Mouse (Mus musculus) splenic B cell, adult 2 months (primary cell): ENCODE data around the gene 4833427G06Rik.

Experiments used
- DNase-seq: peaks from one replicate; pipeline ENCODE4 v3.0.0-alpha.2; 2011; ENCODE audit warnings: low read depth, low spot score
- H3K27me3 ChIP-seq: 2 replicates; pipeline ENCODE4 v1.6.1; 2012; ENCODE audit warnings: mild to moderate bottlenecking, low read length, moderate library complexity, mixed read lengths; ENCODE audit not compliant: control insufficient read depth, poor library complexity, insufficient read depth, severe bottlenecking
- H3K36me3 ChIP-seq: 2 replicates; pipeline ENCODE4 v1.6.1; 2012; ENCODE audit warnings: mild to moderate bottlenecking, low read length, moderate library complexity, mixed read lengths; ENCODE audit not compliant: control insufficient read depth, poor library complexity, insufficient read depth, severe bottlenecking

The 4833427G06Rik gene

GRCm38 (mm10) chr9:51041491-51041980, 60.3 kb downstream of the 4833427G06Rik start:
- DNase-seq, result no peak
- H3K36me3 ChIP-seq, result no peaks in the 10 kb centered on the region
- no peaks in the 10 kb centered on the region; the same call in 1 of the 2 replicates for H3K27me3 ChIP-seq

GRCm38 (mm10) chr9:51032785-51033529, 68.9 kb downstream of the 4833427G06Rik start:
- no peak for DNase-seq
- H3K27me3 ChIP-seq, result no peaks in the 10 kb centered on the region
- H3K36me3 ChIP-seq, result no peaks in the 10 kb centered on the region

- H3K27me3 ChIP-seq, result no peaks in the 10 kb centered on the region
- no peaks in the 10 kb centered on the region for H3K36me3 ChIP-seq
- no peak for DNase-seq
Observed at GRCm38 (mm10) chr9:51032291-51032690, 69.6 kb downstream of the 4833427G06Rik start.

GRCm38 (mm10) chr9:51031603-51032002, 70.3 kb downstream of the 4833427G06Rik start:
- Histone ChIP-seq H3K36me3 (no peaks in the 10 kb centered on the region), H3K27me3 (no peaks in the 10 kb centered on the region)
- no peak for DNase-seq
